Mouse (Mus musculus) spleen, adult 2 months (tissue): ENCODE measurements around the gene Ccdc151.

Experiments used
- CTCF ChIP-seq: fragments of 200-500 bp; IDR thresholded peaks from 2 replicates; pipeline ENCODE4 v1.5.1; 2011; ENCODE audit warnings: mild to moderate bottlenecking, inconsistent platforms; ENCODE audit not compliant: insufficient read depth, insufficient read length, insufficient replicate concordance; ENCODE audit errors: extremely low read depth
- POLR2A ChIP-seq: fragments of 200-500 bp; IDR thresholded peaks from 2 replicates; pipeline ENCODE4 v1.6.1; 2011; ENCODE audit warnings: low read depth, low read length, inconsistent platforms

DNA sequence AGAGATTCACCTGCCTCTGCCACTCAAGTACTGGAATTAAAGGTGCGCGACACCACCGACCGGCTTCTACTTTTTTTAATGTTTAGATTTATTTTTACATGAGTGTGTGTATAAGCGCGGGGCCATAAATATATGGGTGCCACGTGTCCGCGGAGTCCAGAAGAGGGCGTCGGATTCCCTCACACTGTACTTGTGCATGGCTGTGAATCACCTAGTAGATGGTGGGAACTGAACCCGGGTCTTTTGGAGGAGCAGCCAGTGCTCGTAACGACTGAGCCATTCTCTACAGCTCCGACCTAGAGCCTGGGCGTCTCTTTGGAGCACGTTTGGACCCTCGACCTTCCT lies 47.2 kb downstream of the Ccdc151 start:
- TF ChIP-seq CTCF (peak; percentile 18; the same call in 1 of the 2 replicates), POLR2A (no peak; the same call in 1 of the 2 replicates)
